Mouse (Mus musculus): ENCODE results near the gene Sectm1a. TPM values are rescaled to one million over a fixed set of nuclear protein-coding genes. Genes with fewer than 3 reads are reported as not detected.

The Sectm1a gene
- polyA plus RNA-seq, 1 experiment from 2014 or later: not detected

DNA sequence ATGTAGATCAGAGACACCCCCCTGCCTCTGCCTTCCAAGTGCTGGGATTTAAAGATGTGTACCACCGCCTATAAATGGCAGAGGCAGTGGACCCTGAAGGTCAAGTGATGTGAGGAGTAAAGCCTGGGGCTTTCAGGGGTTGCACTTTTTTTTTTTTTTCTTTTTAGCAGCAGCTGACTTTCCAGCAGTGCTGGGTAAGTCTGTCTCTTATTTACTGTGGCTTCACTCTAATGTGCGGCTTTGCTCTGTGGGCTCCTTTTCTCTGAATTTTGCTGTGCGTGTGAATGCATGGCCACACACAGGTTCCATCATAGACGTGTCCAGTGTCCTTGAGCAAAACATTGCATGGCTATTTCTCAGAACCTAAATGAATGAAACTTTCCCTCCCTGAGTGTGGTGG, 39.4 kb downstream of the Sectm1a start:
- Histone ChIP-seq H3K9me3 (replicated peaks) (no peaks in the 10 kb centered on the region), H3K4me1 (no peaks in the 10 kb centered on the region), H3K4me3 (replicated peaks) (no peak overlapping the region), H3K36me3 (no peaks in the 10 kb centered on the region), H3K4me2 (no peak overlapping the region), H3K27me3 (replicated peaks) (no peaks in the 10 kb centered on the region; the same call in 1 of the 2 replicates), H3K27ac (replicated peaks) (no peak overlapping the region), H3K9ac (replicated peaks) (no peak overlapping the region)
- ATAC-seq (ENCODE audit: low FRiP score): no peak
- 74% methylated on average over 4 of the region's 4 CpGs for WGBS

DNA sequence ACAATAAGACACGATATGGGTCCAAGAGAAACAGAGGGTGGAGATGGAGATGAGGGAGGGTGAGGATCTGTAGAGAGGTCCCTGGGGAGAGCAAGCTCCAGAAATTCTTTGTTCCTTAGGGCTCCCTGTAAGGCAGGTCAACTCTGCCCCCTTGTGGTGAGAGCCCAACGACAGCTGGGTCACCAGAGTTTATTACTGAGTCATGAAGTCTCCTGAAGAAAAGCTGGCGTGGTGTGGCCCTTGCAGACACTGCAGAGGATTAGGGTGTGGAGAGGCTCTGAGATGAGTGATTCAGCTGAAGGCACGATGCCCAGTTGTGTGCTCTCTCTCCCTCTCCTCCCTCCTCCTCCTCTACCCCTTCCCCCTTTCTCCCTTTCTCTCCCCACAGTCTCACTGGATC, 39.8 kb downstream of the Sectm1a start:
- no peak for ATAC-seq (ENCODE audit: low FRiP score)
- 7% methylated on average over 4 of the region's 4 CpGs for WGBS
- no peaks in the 10 kb centered on the region for H3K36me3 ChIP-seq
- H3K4me1 ChIP-seq: no peaks in the 10 kb centered on the region
- H3K4me3 ChIP-seq (replicated peaks): no peak overlapping the region
- H3K27me3 ChIP-seq (replicated peaks): no peaks in the 10 kb centered on the region; the same call in 1 of the 2 replicates
- H3K4me2 ChIP-seq: no peak overlapping the region
- H3K27ac ChIP-seq (replicated peaks): no peak overlapping the region
- no peak overlapping the region for H3K9ac ChIP-seq (replicated peaks)
- H3K9me3 ChIP-seq (replicated peaks): no peaks in the 10 kb centered on the region

DNA sequence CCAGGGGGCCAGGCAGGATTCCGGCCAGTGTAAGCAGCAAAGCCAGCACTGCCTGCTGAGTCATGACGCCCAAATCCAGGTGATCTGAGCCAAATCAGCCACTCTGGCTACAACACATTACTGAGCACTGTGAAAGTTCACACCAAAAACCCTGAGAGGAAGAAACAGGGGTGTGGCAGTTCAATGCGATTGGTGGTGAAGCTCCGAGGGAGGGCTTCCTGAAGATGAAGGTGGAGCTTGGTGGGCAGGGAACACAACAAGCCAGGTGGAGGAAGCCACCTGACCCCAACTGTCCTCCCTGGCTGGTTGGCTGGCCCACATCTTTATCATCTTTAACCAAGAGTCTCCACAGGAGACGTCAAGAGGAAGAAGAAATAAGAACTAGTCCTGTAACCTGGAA, 41.7 kb downstream of the Sectm1a start, which contains the start of gene Cd7:
TSS of gene Cd7 (minus strand) at position 117 of the 400 bp plus-strand sequence.
- H3K27ac ChIP-seq (replicated peaks): no peak within 1 kb of the TSS
- no peaks in the 10 kb centered on the region for H3K4me1 ChIP-seq
- H3K36me3 ChIP-seq: no peaks in the 10 kb centered on the region
- 79% methylated on average over 5 of the region's 5 CpGs for WGBS
- no peaks in the 10 kb centered on the region for H3K9me3 ChIP-seq (replicated peaks)
- no peak within 1 kb of the TSS for H3K4me3 ChIP-seq (replicated peaks)
- no peak for ATAC-seq (ENCODE audit: low FRiP score)
- H3K4me2 ChIP-seq: no peak within 1 kb of the TSS
- no peaks in the 10 kb centered on the region; the same call in 1 of the 2 replicates for H3K27me3 ChIP-seq (replicated peaks)
- no peak within 1 kb of the TSS for H3K9ac ChIP-seq (replicated peaks)

- 91% methylated on average over 11 of the region's 11 CpGs for WGBS
- no peak overlapping the region for H3K9ac ChIP-seq (replicated peaks)
- H3K27ac ChIP-seq (replicated peaks): no peak overlapping the region
- H3K4me1 ChIP-seq: no peaks in the 10 kb centered on the region
- H3K4me3 ChIP-seq (replicated peaks): no peak overlapping the region
- H3K36me3 ChIP-seq: no peaks in the 10 kb centered on the region
- H3K4me2 ChIP-seq: no peak overlapping the region
- H3K27me3 ChIP-seq (replicated peaks): no peaks in the 10 kb centered on the region
- no peaks in the 10 kb centered on the region for H3K9me3 ChIP-seq (replicated peaks)
- no peak for ATAC-seq (ENCODE audit: low FRiP score)
These were observed 42.4 kb downstream of the Sectm1a start for GRCm38 (mm10) chr11:121038366-121039240.

DNA sequence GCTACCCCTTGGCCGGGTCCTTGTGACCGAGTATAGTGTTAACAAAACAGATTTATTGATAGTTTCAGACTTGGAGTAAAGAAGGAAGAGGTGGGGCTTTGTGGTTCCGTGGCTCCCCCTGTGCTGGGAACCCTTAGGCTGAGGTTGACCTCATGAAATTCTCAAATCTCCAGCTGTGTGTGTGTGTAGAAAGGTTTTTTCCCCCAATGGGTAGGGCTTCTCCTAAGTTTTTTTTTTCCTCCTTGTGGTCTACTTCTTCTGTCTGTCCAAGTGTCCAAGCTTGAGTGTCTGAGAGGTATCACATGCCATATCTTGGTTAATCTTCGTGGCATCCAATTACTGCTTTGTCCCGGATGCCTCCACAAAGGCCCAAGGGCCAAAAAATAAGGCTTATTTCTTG, 47.9 kb downstream of the Sectm1a start:
- no peak overlapping the region for H3K4me2 ChIP-seq
- H3K9me3 ChIP-seq (replicated peaks): no peaks in the 10 kb centered on the region
- no peak overlapping the region for H3K27ac ChIP-seq (replicated peaks)
- H3K27me3 ChIP-seq (replicated peaks): no peaks in the 10 kb centered on the region
- H3K36me3 ChIP-seq: no peaks in the 10 kb centered on the region
- H3K4me1 ChIP-seq: no peaks in the 10 kb centered on the region
- H3K4me3 ChIP-seq (replicated peaks): no peak overlapping the region
- H3K9ac ChIP-seq (replicated peaks): no peak overlapping the region
- ATAC-seq (ENCODE audit: low FRiP score): no peak
- WGBS: 86% methylated on average over 5 of the region's 5 CpGs

DNA sequence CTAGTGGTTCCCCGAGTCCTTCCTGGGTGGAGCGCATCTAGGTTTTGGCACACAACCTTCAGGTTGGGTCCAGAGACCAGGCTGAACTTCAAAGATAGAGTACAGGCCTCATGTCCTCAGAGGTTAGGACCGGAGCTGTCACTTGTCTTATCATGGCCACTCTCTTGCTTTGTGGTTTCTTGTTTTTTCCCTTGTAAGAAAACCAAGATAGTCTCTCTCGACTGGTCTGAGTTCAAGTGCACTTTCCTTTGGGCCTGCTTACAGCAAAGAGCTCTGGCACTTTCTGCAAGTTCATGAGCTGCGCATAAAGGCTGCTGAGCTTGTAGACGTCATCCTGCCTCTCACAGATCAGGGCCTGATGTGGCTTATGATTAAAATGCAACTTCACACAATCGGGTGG, 53.8 kb downstream of the Sectm1a start:
- no peak overlapping the region for H3K4me3 ChIP-seq (replicated peaks)
- H3K9me3 ChIP-seq (replicated peaks): no peaks in the 10 kb centered on the region
- ATAC-seq (ENCODE audit: low FRiP score): no peak
- no peak overlapping the region for H3K27ac ChIP-seq (replicated peaks)
- H3K4me1 ChIP-seq: no peaks in the 10 kb centered on the region
- no peaks in the 10 kb centered on the region for H3K36me3 ChIP-seq
- whole genome bisulfite sequencing: 90% methylated on average over 7 of the region's 7 CpGs
- H3K27me3 ChIP-seq (replicated peaks): no peaks in the 10 kb centered on the region
- H3K9ac ChIP-seq (replicated peaks): no peak overlapping the region
- no peak overlapping the region for H3K4me2 ChIP-seq

DNA sequence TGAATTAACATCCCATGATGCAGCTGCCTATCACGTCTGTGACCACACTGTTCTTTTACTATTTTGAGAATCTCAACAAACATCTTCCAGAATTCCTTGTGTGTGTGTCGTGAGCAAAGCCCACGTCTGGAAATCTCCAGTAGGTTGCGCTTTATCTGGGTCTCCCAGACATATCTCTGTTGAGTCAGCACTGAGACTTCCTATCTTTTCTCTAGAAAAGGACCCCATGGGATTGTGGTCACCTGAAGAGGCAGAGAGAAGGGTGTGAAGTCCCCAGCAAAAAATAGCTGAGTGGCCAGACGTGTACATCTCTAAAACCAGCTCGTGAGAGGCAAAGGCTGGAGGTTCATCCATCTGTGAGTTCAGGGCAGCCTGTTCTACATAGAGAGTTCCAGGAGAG, 56.9 kb downstream of the Sectm1a start:
- no peak for ATAC-seq (ENCODE audit: low FRiP score)
- H3K9ac ChIP-seq (replicated peaks): no peak overlapping the region
- H3K4me2 ChIP-seq: no peak overlapping the region
- 82% methylated on average over 6 of the region's 6 CpGs for WGBS
- H3K4me3 ChIP-seq (replicated peaks): no peak overlapping the region
- H3K27me3 ChIP-seq (replicated peaks): no peaks in the 10 kb centered on the region
- no peak overlapping the region for H3K27ac ChIP-seq (replicated peaks)
- no peaks in the 10 kb centered on the region for H3K9me3 ChIP-seq (replicated peaks)
- H3K36me3 ChIP-seq: no peaks in the 10 kb centered on the region
- H3K4me1 ChIP-seq: no peaks in the 10 kb centered on the region

DNA sequence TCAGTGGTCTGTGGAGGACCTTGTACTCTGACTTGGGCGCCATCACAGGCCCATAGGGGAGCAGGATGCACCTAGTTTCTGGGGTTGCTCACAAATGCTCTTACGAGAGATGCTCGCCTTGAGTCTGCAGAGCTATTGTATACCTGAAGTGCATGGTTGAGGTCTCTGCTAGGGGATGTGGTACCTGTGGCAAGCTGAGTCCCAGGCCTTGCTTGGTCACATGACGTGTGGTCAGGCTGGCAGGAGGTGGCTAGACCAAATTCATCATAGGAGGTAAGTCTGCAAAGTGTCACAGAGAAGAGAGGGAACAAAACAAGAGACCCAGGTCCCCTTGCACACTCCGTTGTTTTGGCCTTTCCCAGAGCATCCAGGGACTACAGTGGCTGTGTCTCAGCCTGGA, 61.5 kb downstream of the Sectm1a start:
- Histone ChIP-seq H3K4me1 (no peaks in the 10 kb centered on the region), H3K36me3 (no peaks in the 10 kb centered on the region), H3K4me2 (no peak overlapping the region), H3K4me3 (replicated peaks) (no peak overlapping the region), H3K9ac (replicated peaks) (no peak overlapping the region), H3K9me3 (replicated peaks) (no peaks in the 10 kb centered on the region), H3K27ac (replicated peaks) (no peak overlapping the region), H3K27me3 (replicated peaks) (no peaks in the 10 kb centered on the region)
- ATAC-seq (ENCODE audit: low FRiP score): no peak
- 87% methylated on average over 5 of the region's 5 CpGs for WGBS

- H3K4me1 ChIP-seq: no peaks in the 10 kb centered on the region
- whole genome bisulfite sequencing: 56% methylated on average over 3 of the region's 3 CpGs
- H3K27me3 ChIP-seq (replicated peaks): no peaks in the 10 kb centered on the region
- ATAC-seq (ENCODE audit: low FRiP score): no peak
- no peak overlapping the region for H3K27ac ChIP-seq (replicated peaks)
- no peak overlapping the region for H3K9ac ChIP-seq (replicated peaks)
- H3K9me3 ChIP-seq (replicated peaks): no peaks in the 10 kb centered on the region
- H3K4me3 ChIP-seq (replicated peaks): no peak overlapping the region
- H3K4me2 ChIP-seq: no peak overlapping the region
- no peaks in the 10 kb centered on the region for H3K36me3 ChIP-seq
These were observed 63.3 kb downstream of the Sectm1a start for GRCm38 (mm10) chr11:121017703-121018102.

Other genes with a start within 250 kb of the Sectm1a start
- 5.9 and 6.2 TPM in 2 replicates for gene Ccdc57, start 148.3 kb downstream of the Sectm1a start, polyA plus RNA-seq (2015; fragmentation: Nextera tagmentation; extraction: Ambion mirVana)
- gene Slc16a3, start 132.7 kb downstream of the Sectm1a start, polyA plus RNA-seq (2015; fragmentation: Nextera tagmentation; extraction: Ambion mirVana): 11.3 and 15.3 TPM in 2 replicates
- gene Csnk1d, start 89.9 kb downstream of the Sectm1a start, polyA plus RNA-seq (2015; fragmentation: Nextera tagmentation; extraction: Ambion mirVana): 126 and 130 TPM in 2 replicates
- 5.2 TPM in 1 of 2 replicates, not detected in the other for gene Cd7, start 41.8 kb downstream of the Sectm1a start, polyA plus RNA-seq (2015; fragmentation: Nextera tagmentation; extraction: Ambion mirVana)
- gene Sectm1b, start 17.7 kb downstream of the Sectm1a start, polyA plus RNA-seq (2015; fragmentation: Nextera tagmentation; extraction: Ambion mirVana): not detected in 2 replicates
- not detected in 2 replicates for gene Tex19.2, start 37.5 kb upstream of the Sectm1a start, polyA plus RNA-seq (2015; fragmentation: Nextera tagmentation; extraction: Ambion mirVana)
- gene Tex19.1, start 64.9 kb upstream of the Sectm1a start, polyA plus RNA-seq (2015; fragmentation: Nextera tagmentation; extraction: Ambion mirVana): not detected in 2 replicates
- gene Uts2r, start 79.1 kb upstream of the Sectm1a start, polyA plus RNA-seq (2015; fragmentation: Nextera tagmentation; extraction: Ambion mirVana): 0.46 and 0.47 TPM in 2 replicates
- gene Hexdc, start 123.2 kb upstream of the Sectm1a start, polyA plus RNA-seq (2015; fragmentation: Nextera tagmentation; extraction: Ambion mirVana): 28.9 and 35.1 TPM in 2 replicates
- 26.8 and 31.7 TPM in 2 replicates for gene Ogfod3, start 123.5 kb upstream of the Sectm1a start, polyA plus RNA-seq (2015; fragmentation: Nextera tagmentation; extraction: Ambion mirVana)
- gene Cybc1, start 148.1 kb upstream of the Sectm1a start, polyA plus RNA-seq (2015; fragmentation: Nextera tagmentation; extraction: Ambion mirVana): 35.7 and 38.9 TPM in 2 replicates
- 85.9 and 99.1 TPM in 2 replicates for gene Narf, start 156.0 kb upstream of the Sectm1a start, polyA plus RNA-seq (2015; fragmentation: Nextera tagmentation; extraction: Ambion mirVana)
- gene Foxk2, start 178.8 kb upstream of the Sectm1a start, polyA plus RNA-seq (2015; fragmentation: Nextera tagmentation; extraction: Ambion mirVana): 11.4 and 12.8 TPM in 2 replicates